Mouse (Mus musculus): Measurements from ENCODE around the gene Sez6.

Gene Sez6

DNA sequence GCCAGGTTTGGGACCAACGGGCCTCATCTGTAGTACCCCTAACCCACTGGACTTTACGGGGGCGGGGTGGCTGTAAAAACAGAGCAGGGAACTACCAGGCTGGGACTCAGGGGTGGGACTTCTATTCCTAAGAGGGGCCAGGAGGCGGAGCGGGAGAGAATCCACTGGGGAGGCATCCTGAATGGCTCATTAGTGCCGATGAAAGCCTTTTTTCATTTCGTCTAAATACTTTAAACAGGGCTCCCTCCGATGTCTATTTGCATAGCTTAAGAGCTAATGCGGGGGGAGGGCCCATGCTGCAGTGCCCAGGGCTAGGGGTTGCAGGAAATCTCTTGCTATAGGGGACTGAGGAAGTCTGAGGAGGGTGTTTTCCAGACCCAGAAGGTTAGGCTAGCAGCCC, 17.3 kb downstream of the Sez6 start:
- peak; percentile 49 for DNase-seq (ENCODE audit: low read depth, low spot score)

DNA sequence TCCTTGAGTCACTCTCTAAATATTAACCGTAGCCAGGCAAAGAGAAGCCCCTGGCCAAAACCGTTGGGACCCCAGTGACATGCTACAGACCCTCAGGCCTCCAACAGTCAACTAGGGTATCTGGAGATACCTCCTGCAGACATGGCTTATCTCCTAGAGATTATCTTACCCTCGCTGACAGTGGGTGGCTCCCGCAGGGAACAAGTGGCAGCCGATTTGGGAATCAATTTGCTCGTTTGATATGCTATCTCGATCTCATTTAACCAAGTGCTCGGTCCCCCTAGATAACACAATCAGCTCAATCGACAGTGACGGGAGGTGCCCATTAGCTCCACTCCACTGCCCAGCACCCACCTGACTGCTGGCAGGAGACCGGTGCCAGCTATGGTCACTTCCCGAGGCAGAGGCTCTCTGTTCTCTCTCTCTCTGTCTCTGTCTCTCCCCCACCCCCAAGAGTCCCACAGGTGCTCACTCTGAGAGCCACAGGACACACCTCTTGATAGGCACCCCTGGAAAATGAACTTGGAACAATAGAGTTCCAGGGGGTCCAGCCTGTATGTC, 19.6 kb downstream of the Sez6 start:
- DNase-seq (ENCODE audit: low read depth, low spot score), result no peak

DNA sequence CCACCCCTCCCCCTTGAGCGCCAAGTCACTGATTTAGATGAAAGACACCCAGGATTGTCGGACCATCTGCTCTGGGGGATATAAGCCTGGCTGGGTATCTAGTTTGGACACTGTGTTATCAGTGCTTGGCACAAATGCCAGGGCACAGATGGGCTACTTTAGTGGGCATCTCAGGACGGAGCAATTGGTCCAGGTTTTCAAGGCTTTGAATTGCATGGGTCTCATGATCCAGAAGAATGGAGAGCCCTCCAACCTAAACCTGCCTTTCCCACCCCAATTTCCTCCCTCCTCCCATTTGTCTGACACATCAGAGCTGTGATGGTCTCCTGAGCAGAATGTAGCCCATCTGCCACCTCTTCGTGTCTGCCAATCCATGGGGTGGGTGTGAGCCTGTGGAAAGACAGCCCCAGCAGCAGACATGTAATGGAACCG, 20.2 kb downstream of the Sez6 start:
- DNase-seq (ENCODE audit: low read depth, low spot score), result no peak

DNA sequence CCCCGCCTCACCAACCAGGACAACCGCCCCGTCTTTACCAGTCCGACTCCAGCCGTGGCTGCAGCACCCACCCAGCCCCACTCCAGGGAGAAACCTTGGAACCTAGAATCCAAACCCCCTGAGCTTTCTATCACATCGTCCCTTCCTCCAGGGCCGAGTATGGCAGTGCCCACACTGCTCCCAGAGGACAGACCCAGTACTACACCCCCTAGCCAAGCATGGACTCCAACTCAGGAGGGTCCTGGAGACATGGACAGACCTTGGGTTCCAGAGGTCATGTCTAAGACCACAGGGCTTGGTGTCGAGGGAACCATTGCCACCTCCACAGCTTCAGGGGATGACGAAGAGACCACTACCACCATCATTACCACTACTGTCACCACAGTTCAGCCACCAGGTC, 23.1 kb downstream of the Sez6 start:
- DNase-seq (ENCODE audit: low read depth, low spot score), result peak; percentile 14

DNA sequence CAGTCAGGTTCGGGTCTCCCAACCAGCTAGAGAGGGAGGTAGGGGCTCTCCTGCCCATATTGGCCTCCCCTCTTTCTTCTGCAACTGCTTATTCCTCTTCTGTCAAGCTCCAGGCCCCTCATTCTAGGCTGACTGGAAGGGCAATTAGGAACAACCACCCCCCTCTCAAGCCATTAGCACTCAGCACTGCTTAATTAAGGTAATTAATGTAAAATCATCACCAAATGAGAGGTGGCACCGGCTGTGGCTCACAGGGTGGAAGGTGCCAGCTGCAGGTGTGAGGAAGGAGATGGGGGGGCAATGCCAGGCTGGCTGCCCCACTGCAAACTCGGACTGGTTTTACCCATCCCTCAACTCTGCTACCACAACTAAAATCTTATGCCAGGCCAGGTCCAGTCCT, 25.8 kb downstream of the Sez6 start:
- DNase-seq (ENCODE audit: low read depth, low spot score), result no peak

DNA sequence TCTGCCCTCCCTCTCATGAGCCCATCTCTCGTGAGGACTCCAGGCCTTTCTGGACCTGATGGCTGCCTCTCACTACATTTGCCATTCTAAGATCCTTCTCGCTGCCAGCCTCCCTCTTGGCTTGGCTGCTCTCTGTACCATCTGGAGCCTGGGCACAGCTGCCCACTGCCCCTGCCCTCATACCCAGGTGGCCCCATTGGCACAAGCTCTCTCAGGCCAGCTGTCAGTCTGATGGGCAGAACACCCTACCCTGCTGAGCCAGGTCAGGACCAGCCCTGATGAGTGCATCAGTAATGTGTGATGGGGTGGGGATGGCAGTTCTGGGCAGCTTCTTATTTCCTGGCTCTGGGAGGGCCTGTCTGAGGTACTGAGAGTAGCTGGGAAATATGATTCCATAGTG, 27.7 kb downstream of the Sez6 start:
- DNase-seq (ENCODE audit: low read depth, low spot score), result no peak

DNA sequence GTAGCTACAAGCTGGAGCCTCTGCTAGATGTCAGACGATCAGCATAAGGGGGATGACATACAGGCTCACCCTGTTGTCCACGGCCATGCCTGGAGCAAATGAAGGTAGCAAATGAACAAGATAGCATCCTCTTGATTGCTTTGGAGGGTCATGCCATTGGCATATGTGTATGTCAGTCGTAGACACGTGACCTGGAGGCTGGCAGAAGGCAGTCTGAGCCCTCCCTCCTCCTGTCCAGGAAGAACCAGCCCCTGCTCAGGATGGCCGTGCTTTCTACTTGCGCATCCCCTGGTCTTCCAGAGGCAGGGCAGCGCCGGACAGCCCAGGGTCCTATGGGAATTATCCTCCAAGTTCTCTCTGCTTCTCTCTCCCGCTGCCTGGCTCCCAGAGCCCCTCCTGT, 28.3 kb downstream of the Sez6 start:
- DNase-seq (ENCODE audit: low read depth, low spot score), result no peak

DNA sequence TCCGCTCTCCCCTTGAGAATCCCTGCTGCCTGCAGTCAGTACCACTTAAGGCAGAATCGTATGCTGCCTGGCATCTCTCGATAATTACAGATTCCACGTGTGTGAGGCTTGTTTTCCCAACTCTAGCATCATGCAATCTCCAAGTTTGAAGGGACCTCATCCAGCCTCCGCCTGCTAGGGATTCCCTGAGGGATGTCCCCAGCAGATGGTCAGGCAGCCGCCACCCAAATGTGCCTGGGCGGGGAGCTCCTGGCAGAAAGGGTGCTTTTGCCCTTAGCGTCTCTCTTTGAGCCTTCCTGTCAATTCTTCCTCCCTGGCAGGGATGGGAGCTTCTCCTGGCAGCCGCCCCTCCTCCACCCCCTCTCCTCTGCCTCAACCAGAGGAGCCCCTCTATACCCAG, 29.6 kb downstream of the Sez6 start:
- DNase-seq (ENCODE audit: low read depth, low spot score), result no peak

DNA sequence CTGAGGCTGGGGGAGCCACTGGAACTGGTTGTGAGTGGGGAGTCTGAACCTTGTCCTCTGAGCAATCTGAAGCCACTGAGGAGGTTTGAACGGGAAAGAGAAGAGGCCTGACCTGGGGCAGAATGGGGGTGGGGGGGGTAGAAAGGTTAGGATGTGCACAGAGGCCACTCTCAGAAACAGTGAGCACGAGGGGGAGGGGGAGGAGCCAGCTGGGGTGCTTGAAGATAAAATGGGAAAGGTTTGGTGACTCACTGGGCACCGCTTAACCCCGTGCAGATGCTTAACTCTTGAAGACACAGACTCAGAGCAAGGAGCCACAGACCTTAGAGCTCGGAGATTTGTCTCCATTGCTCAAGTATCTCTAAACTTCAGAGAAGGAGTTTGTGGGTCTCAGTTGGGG, 30.3 kb downstream of the Sez6 start:
- DNase-seq (ENCODE audit: low read depth, low spot score), result no peak

DNA sequence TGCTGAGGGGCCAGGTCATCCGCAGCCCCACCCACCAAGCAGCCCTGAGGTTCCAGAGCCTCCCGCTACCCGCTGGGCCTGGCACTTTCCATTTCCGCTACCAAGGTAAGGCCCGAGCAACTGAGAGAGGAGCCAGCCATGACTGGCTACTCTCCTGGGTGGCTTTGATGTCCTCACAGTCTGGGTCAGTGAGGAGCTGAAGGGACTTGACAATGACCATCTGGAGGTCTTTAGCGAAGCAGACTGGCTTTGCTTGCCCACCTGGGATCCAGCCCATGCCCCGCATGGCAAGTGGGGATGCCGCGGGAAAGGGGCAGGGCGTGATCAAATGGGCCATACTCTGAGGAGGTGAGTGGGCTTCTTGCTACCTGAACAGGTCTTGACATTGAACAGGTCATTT, 32.3 kb downstream of the Sez6 start:
- DNase-seq (ENCODE audit: low read depth, low spot score), result no peak

DNA sequence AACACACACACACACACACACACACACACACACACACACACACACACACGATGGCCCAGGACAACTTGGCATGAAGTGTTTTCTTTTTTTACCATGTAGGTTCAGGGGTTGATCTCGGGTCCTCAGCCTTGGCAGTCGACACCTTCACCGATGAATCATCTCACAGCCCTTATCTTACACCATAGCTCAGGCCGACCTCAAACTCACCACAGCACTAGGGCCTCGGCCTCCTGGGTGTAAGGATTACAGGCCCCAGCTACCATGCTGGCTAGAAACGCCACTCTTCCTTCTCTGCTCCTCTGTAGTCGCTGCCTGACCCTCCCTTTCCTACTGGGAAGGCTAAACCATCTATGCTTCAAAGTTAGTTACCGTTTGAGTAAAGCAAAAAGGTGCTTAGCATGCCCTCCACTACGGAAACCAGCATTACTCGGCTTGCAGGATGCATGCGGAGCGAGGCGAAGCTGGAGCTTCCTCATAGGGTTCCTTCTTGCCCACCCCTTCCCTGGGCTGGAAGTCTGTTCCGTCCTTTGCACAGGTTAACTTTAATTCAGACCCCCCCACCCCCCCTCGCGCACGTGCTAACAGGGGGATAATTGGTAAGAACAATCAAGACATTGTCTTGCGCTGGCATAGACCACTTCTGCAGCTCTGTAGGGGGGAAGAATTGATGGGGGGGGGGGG, 34.0 kb downstream of the Sez6 start:
- no peak for DNase-seq (ENCODE audit: low read depth, low spot score)

DNA sequence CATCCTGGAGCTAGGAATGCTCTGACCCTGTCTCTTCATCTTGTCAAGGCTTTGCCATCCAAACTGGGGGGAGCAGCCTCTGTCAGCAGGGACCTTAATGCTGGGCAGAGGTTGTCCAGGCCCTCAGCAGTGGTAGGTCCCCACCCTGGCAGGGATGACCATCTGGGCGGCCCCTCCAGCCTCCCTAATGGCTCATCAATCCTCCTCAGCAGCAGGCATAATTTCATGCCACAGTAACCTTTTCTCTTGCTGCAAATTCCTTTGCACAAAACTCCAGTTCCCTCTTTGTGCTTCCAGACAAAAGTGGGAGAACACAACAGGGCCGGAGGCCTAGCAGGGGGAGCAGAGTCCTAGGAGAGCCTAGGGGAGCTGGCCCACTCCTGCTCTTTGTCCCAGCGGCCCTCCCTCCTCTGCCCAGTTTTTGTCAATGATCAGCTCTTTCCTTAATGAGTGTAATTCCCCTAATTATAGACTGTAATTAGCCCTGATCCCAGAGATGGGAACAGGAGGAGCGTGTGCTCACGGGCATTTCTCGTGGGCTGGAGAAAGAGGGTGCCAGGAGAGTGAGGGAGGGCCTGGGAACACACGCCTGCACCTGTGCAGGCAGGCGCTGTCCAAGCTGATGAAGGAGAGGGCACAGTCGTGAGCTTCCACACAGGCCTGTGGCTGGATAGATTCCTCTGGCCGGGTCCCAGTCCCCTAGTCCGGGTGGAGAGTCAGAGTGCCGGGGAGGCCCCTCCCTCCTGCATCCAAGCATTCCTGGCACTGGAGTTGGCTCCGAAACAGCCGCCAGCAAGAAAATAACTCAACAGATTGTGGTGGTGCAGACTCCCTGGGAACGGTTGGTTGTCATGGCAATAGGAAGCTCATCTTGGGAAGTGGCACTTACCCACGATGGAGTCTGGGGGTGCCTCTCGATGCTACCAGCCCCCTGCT, 34.8 kb downstream of the Sez6 start:
- DNase-seq (ENCODE audit: low read depth, low spot score), result no peak

DNA sequence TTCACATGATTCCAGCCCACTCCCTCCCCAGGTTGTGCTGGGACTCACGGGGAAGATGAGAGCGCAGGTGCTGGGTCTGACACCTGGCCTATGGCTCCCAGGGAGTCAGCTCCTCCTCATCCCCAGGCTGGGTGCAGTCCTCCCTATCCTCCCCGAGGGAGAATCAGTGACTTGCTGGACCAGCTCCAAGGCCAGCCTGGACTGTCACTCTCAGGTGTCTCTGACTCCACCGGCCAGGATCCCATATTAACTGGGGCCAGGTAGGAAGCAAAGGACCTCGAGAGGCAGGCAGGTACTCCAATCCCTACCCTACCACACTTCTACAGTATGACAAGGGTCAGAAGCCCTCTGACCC, 35.4 kb downstream of the Sez6 start:
- no peak for DNase-seq (ENCODE audit: low read depth, low spot score)

DNA sequence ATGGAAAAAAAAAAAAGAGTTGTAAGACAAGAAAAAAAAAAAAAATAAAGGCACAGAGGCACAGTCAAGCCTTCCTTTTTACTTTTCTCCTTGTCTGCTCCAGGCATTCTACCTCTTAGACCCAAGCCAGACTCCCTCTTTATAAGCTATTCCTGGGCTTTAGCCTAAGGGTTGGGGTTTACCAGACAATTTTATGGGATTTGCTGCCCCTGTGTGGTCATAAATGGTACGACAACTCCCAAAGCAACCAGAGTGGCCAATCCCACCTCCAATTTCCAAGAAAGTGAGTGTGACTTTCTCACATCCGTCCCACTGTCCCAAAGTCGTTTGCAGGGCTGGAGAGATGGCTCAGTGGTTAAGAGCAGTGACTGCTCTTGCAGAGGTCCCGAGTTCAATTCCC, 36.5 kb downstream of the Sez6 start:
- peak; percentile 82 for DNase-seq (ENCODE audit: low read depth, low spot score)

DNA sequence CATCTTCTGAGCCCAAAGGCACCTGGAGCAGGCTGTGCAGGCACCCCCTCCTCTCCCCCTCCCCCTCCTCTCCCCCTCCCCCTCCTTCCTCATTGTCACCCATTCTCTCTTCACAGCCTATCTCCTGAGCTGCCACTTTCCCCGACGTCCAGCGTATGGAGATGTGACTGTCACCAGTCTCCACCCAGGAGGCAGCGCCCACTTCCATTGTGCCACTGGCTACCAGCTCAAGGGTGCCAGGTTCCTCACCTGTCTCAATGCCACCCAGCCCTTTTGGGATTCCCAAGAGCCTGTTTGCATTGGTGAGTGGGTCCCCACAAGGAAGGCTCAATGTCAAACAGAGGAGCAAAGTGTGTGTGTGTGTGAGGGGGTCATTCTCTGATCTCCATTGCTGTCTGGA, 38.2 kb downstream of the Sez6 start:
- no peak for DNase-seq (ENCODE audit: low read depth, low spot score)

DNA sequence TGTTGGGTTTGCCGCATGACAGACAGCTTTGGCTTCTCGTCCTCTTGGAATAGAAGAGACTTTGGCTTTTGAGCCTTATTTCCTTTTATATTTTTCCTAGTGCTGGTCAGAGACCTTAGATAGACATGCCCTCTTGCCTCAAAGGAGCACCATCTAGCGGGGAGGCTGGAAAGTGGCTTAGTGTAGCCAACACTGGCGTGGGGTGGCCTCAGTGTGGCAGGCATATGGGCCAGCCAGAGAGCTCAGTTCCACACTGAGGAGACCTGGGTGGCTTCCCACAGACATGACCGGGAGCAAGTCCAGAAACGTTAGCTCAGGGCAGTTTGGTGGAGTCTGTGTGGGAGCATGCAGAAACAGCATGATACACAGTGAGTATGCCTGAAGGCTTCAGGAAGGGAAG, 40.1 kb downstream of the Sez6 start:
- no peak for DNase-seq (ENCODE audit: low read depth, low spot score)

DNA sequence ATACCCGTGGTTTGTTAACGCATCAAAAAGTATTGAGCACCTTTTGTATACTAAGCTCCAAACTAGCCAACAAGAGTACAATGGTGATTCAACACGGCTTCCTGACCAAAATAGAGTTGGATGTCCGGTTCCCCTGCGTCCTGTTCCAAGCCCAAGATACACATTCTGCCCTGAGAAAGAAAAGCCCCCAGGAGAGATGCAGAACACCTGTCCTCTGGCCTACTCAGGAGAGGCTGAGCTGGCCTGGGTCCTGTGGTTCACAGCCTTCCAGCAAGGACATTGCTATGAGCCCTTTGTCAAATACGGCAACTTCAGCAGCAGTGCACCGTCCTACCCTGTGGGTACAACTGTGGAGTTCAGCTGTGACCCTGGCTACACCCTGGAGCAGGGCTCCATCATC, 42.9 kb downstream of the Sez6 start:
- no peak for DNase-seq (ENCODE audit: low read depth, low spot score)

DNA sequence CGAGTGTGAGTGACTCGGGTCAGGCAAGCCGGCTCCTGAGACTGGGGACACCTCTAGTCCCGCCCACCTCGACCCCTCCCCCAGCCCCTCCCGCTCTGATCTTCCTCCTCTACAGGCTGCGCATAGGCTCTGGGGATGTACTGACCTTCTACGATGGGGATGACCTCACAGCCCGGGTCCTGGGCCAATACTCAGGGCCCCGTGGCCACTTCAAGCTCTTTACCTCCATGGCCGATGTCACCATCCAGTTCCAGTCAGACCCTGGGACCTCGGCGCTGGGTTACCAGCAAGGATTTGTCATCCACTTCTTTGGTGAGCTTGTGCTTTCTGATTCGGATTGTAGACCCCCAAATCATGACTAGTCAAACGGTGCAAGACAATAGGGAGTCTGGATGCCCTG, 43.7 kb downstream of the Sez6 start:
- DNase-seq (ENCODE audit: low read depth, low spot score), result no peak

DNA sequence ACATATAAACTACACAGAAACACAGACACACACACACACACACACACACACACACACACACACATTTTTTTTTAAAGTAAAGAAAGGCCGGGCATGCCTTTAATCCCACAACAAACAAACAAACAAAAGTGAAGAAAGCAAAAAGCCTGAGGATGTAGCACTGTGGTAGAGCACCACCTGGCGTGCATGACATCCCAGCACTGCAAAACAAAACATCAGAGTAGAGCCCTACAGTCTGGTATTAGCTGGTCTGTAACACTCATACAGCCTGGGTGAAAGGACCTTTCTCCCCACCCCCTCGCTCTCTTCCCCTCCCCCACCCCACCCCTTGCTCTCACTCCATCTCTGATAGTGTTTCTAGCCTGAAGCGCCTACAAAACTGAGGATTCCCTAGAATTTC, 45.3 kb downstream of the Sez6 start:
- DNase-seq (ENCODE audit: low read depth, low spot score), result no peak

DNA sequence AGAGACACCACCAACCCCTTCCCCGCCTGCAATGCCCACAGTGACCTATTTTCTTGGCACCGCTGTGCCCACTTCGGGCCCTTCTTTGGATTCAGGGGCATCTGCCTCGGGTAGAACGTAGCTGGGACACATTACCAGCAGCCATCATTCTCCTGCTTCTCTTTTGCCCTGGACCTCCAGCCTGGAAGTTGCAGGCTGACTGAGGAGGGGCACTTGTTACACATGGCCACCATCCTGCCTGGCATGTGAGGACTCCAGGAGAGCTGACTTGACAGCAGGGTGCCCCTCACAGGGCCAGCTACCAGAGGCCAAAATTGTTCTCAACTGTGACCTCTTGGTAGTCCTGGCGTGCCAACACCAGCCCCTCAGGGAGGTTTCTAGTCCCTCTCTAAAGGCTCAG, 47.6 kb downstream of the Sez6 start:
- DNase-seq (ENCODE audit: low read depth, low spot score), result no peak

DNA sequence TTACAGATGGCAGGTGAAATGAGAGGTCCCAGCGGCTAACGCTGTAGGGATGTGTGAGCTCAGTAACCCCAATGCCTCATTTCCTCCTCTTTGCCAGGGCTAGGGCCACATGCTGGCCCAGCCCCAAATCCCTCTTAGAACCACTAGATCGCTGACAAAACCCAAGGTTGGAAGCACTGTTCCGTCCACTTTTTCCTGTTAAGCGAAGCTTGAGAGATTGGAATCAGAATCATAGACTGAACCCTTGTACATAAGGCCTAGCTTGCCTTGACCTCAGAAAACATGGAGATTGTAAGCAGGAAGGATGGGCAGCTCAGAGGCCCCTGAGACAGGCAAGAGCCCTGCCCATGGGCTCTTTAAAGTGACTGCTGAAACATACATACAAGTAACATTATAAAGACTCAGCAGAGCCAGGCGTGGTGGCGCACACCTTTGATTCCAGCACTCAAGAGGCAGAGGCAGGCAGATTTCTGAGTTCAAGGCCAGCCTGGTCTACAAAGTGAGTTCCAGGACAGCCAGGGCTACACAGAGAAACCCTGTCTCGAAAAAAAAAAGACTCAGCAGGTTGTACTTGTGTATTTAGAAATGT, 48.7 kb downstream of the Sez6 start:
- no peak for DNase-seq (ENCODE audit: low read depth, low spot score)
